Mouse (Mus musculus) thymus, adult 2 months (tissue): ENCODE results near the gene Pla2r1.

Source experiments
- CTCF ChIP-seq: fragments of 200-500 bp; IDR thresholded peaks from 2 replicates; pipeline ENCODE4 v1.5.1; 2012; ENCODE audit warnings: mild to moderate bottlenecking, control low read depth, low read length, moderate library complexity, borderline replicate concordance; ENCODE audit not compliant: control insufficient read depth, poor library complexity, insufficient read depth; ENCODE audit errors: extremely low read depth
- POLR2A ChIP-seq: fragments of 200-500 bp; IDR thresholded peaks from 2 replicates; pipeline ENCODE4 v1.6.1; 2012; ENCODE audit warnings: mild to moderate bottlenecking, low read length, control low read depth, moderate library complexity; ENCODE audit not compliant: control insufficient read depth, poor library complexity, insufficient read depth; ENCODE audit errors: extremely low read depth

GRCm38 (mm10) chr2:60544006-60544405, 9.1 kb downstream of the Pla2r1 start:
- TF ChIP-seq POLR2A (no peak), CTCF (no peak)
